Mouse (Mus musculus) small intestine, adult 2 months (tissue): ENCODE measurements around the gene Dcst2.

Experiments used
- CTCF ChIP-seq: fragments of 200-500 bp; IDR thresholded peaks from 2 replicates; pipeline ENCODE4 v1.5.1; 2012; ENCODE audit warnings: low read depth, mild to moderate bottlenecking, control low read depth, inconsistent platforms, low read length, moderate library complexity, mixed read lengths; ENCODE audit not compliant: insufficient replicate concordance, insufficient read length; ENCODE audit errors: extremely low read depth
- POLR2A ChIP-seq: fragments of 200-500 bp; IDR thresholded peaks from 2 replicates; pipeline ENCODE4 v1.6.1; 2012; ENCODE audit warnings: low read depth, mild to moderate bottlenecking, control low read depth, inconsistent platforms, low read length, moderate library complexity

GRCm38 (mm10) chr3:89330346-89330745 lies 31.4 kb upstream of the Dcst2 start:
- TF ChIP-seq POLR2A = no peak
- TF ChIP-seq CTCF = no peak
